Mouse (Mus musculus) neural tube, embryonic 12.5 days (tissue): Measurements from ENCODE around the gene Slc38a2. TPM values are rescaled to one million over a fixed set of nuclear protein-coding genes. Genes with fewer than 3 reads are reported as not detected.

ENCODE experiments used
- ATAC-seq: fragments of 200-750 bp; cut with Nextera tagmentation; 2 replicates; pipeline ENCODE4 v1.8.0; 2017; ENCODE audit warnings: low read depth, mild to moderate bottlenecking, moderate TSS enrichment, moderate library complexity; ENCODE audit not compliant: low FRiP score
- H3K27ac ChIP-seq: fragments of 300-500 bp; sonication (generic); 2 replicates; pipeline ENCODE4 v1.5.1; 2016
- H3K27me3 ChIP-seq: fragments of 300-500 bp; sonication (generic); replicated peaks from 2 replicates; pipeline ENCODE4 v1.6.1; 2016; ENCODE audit warnings: mild to moderate bottlenecking
- H3K36me3 ChIP-seq: fragments of 300-500 bp; sonication (generic); 2 replicates; pipeline ENCODE4 v1.6.1; 2016; ENCODE audit warnings: mild to moderate bottlenecking
- H3K4me1 ChIP-seq: fragments of 300-500 bp; sonication (generic); 2 replicates; pipeline ENCODE4 v1.6.1; 2016
- H3K4me2 ChIP-seq: fragments of 300-500 bp; sonication (generic); replicated peaks from 2 replicates; pipeline ENCODE4 v1.6.1; 2016; ENCODE audit warnings: mild to moderate bottlenecking
- H3K4me3 ChIP-seq: fragments of 300-500 bp; sonication (generic); 2 replicates; pipeline ENCODE4 v1.5.1; 2016
- H3K9ac ChIP-seq: fragments of 300-500 bp; sonication (generic); 2 replicates; pipeline ENCODE4 v1.6.1; 2016; ENCODE audit warnings: mild to moderate bottlenecking
- H3K9me3 ChIP-seq: fragments of 300-500 bp; sonication (generic); 2 replicates; pipeline ENCODE4 v1.6.1; 2016; ENCODE audit warnings: mild to moderate bottlenecking
- WGBS: fragments of 180-500 bp; shearing (Covaris S2); methylation state at CpG from one replicate; pipeline ENCODE4 v1.1.7; 2016; 5-methylcytosine and 5-hydroxymethylcytosine counted together
- polyA plus RNA-seq: library from polyadenylated mRNA; unstranded; fragments of >200 nt; fragmentation: Nextera tagmentation; extraction: Ambion mirVana; gene quantifications from 2 replicates; pipeline ENCODE4 v1.2.1, GENCODE M21; 2016

Gene Slc38a2
- polyA plus RNA-seq, 1 experiment from 2014 or later, result 176 TPM

GRCm38 (mm10) chr15:96669721-96670120 lies 29.8 kb downstream of the Slc38a2 start:
- no peaks in the 10 kb centered on the region for H3K9me3 ChIP-seq
- H3K36me3 ChIP-seq, result no peaks in the 10 kb centered on the region
- ATAC-seq, result no peak
- H3K4me1 ChIP-seq, result 0 out of 2 replicates have a peak, but pooled peaks cover 7% of the 10 kb centered on the region
- H3K9ac ChIP-seq, result no peak overlapping the region
- no peaks in the 10 kb centered on the region for H3K27me3 ChIP-seq
- H3K4me2 ChIP-seq, result no peak overlapping the region
- H3K27ac ChIP-seq, result no peak overlapping the region
- H3K4me3 ChIP-seq, result no peak overlapping the region
- WGBS, result 80% methylated on average over 6 of the region's 6 CpGs

- Histone ChIP-seq H3K27me3 (no peaks in the 10 kb centered on the region), H3K9me3 (no peaks in the 10 kb centered on the region), H3K4me3 (no peak overlapping the region), H3K9ac (no peak overlapping the region), H3K4me1 (0 out of 2 replicates have a peak, but pooled peaks cover 7% of the 10 kb centered on the region), H3K36me3 (no peaks in the 10 kb centered on the region), H3K27ac (no peak overlapping the region), H3K4me2 (peak overlapping the region; percentile 43)
- ATAC-seq, result peak; percentile 80
- 6% methylated on average over 7 of the region's 7 CpGs for WGBS
Measured at GRCm38 (mm10) chr15:96666663-96667062, 32.9 kb downstream of the Slc38a2 start.

GRCm38 (mm10) chr15:96665889-96666288 lies 33.6 kb downstream of the Slc38a2 start:
- WGBS, result 14% methylated on average over 3 of the region's 3 CpGs
- Histone ChIP-seq H3K4me1 (0 out of 2 replicates have a peak, but pooled peaks cover 7% of the 10 kb centered on the region), H3K9ac (no peak overlapping the region), H3K36me3 (no peaks in the 10 kb centered on the region), H3K4me3 (no peak overlapping the region), H3K4me2 (peak overlapping the region; percentile 43; the same call in 1 of the 2 replicates), H3K9me3 (no peaks in the 10 kb centered on the region), H3K27me3 (no peaks in the 10 kb centered on the region), H3K27ac (no peak overlapping the region)
- ATAC-seq, result peak; percentile 61; the same call in 1 of the 2 replicates

GRCm38 (mm10) chr15:96660590-96661141 lies 38.9 kb downstream of the Slc38a2 start:
- no peak for ATAC-seq
- whole genome bisulfite sequencing, result 64% methylated on average over 13 of the region's 13 CpGs
- H3K27me3 ChIP-seq, result no peaks in the 10 kb centered on the region

GRCm38 (mm10) chr15:96658275-96658602 lies 41.3 kb downstream of the Slc38a2 start:
- WGBS, result 79% methylated on average over 14 of the region's 14 CpGs
- no peak overlapping the region for H3K27ac ChIP-seq
- H3K4me2 ChIP-seq, result no peak overlapping the region
- no peaks in the 10 kb centered on the region for H3K4me1 ChIP-seq
- H3K4me3 ChIP-seq, result no peak overlapping the region
- no peaks in the 10 kb centered on the region for H3K36me3 ChIP-seq
- ATAC-seq, result no peak
- no peaks in the 10 kb centered on the region for H3K27me3 ChIP-seq
- H3K9me3 ChIP-seq, result no peaks in the 10 kb centered on the region
- H3K9ac ChIP-seq, result no peak overlapping the region

More at GRCm38 (mm10) chr15:96660590-96661141, 38.9 kb downstream of the Slc38a2 start:
- Histone ChIP-seq H3K27ac (no peak overlapping the region), H3K4me2 (no peak overlapping the region), H3K9ac (no peak overlapping the region), H3K4me3 (no peak overlapping the region), H3K4me1 (no peaks in the 10 kb centered on the region), H3K36me3 (no peaks in the 10 kb centered on the region), H3K9me3 (no peaks in the 10 kb centered on the region)

GRCm38 (mm10) chr15:96657576-96658274 lies 41.8 kb downstream of the Slc38a2 start:
- Histone ChIP-seq H3K27me3 (no peaks in the 10 kb centered on the region), H3K9ac (no peak overlapping the region), H3K9me3 (no peaks in the 10 kb centered on the region), H3K4me1 (no peaks in the 10 kb centered on the region), H3K4me3 (no peak overlapping the region), H3K27ac (no peak overlapping the region), H3K36me3 (no peaks in the 10 kb centered on the region), H3K4me2 (no peak overlapping the region)
- ATAC-seq, result no peak
- WGBS, result 68% methylated on average over 17 of the region's 17 CpGs

GRCm38 (mm10) chr15:96655514-96655913 lies 44.0 kb downstream of the Slc38a2 start:
- 85% methylated on average over 14 of the region's 14 CpGs for WGBS
- H3K4me2 ChIP-seq, result no peak overlapping the region
- no peaks in the 10 kb centered on the region for H3K9me3 ChIP-seq
- H3K27ac ChIP-seq, result no peak overlapping the region
- H3K4me1 ChIP-seq, result no peaks in the 10 kb centered on the region
- H3K27me3 ChIP-seq, result no peaks in the 10 kb centered on the region
- no peak overlapping the region for H3K9ac ChIP-seq
- no peak overlapping the region for H3K4me3 ChIP-seq
- H3K36me3 ChIP-seq, result no peaks in the 10 kb centered on the region
- no peak for ATAC-seq

GRCm38 (mm10) chr15:96654714-96655113 lies 44.8 kb downstream of the Slc38a2 start:
- H3K27ac ChIP-seq, result no peak overlapping the region
- no peaks in the 10 kb centered on the region for H3K27me3 ChIP-seq
- no peaks in the 10 kb centered on the region for H3K36me3 ChIP-seq
- H3K9me3 ChIP-seq, result no peaks in the 10 kb centered on the region
- ATAC-seq, result no peak
- 70% methylated on average over 8 of the region's 8 CpGs for WGBS
- H3K4me3 ChIP-seq, result no peak overlapping the region
- H3K4me1 ChIP-seq, result no peaks in the 10 kb centered on the region
- no peak overlapping the region for H3K4me2 ChIP-seq
- no peak overlapping the region for H3K9ac ChIP-seq

GRCm38 (mm10) chr15:96653011-96653410 lies 46.5 kb downstream of the Slc38a2 start:
- Histone ChIP-seq H3K4me3 (no peak overlapping the region), H3K27ac (no peak overlapping the region), H3K36me3 (no peaks in the 10 kb centered on the region), H3K4me2 (no peak overlapping the region), H3K4me1 (no peaks in the 10 kb centered on the region), H3K9ac (no peak overlapping the region), H3K9me3 (no peaks in the 10 kb centered on the region), H3K27me3 (no peaks in the 10 kb centered on the region)
- ATAC-seq, result no peak
- WGBS, result 96% methylated on average over 16 of the region's 16 CpGs

GRCm38 (mm10) chr15:96652531-96652930 lies 47.0 kb downstream of the Slc38a2 start:
- 84% methylated on average over 10 of the region's 10 CpGs for WGBS
- Histone ChIP-seq H3K36me3 (no peaks in the 10 kb centered on the region), H3K4me2 (no peak overlapping the region), H3K27me3 (no peaks in the 10 kb centered on the region), H3K4me1 (peaks cover 1% of the 10 kb centered on the region; the same call in 1 of the 2 replicates), H3K9me3 (no peaks in the 10 kb centered on the region), H3K4me3 (no peak overlapping the region), H3K9ac (no peak overlapping the region), H3K27ac (no peak overlapping the region)
- no peak for ATAC-seq

- H3K9ac ChIP-seq, result no peak overlapping the region
- H3K4me2 ChIP-seq, result 0 out of 2 replicates have a peak overlapping the region, but pooled peaks have one; percentile 33
- ATAC-seq, result no peak
- whole genome bisulfite sequencing, result 35% methylated on average over 13 of the region's 15 CpGs
- no peaks in the 10 kb centered on the region for H3K36me3 ChIP-seq
- peaks cover 8% of the 10 kb centered on the region for H3K4me1 ChIP-seq
- no peak overlapping the region for H3K27ac ChIP-seq
- H3K9me3 ChIP-seq, result no peaks in the 10 kb centered on the region
- H3K27me3 ChIP-seq, result no peaks in the 10 kb centered on the region
- H3K4me3 ChIP-seq, result no peak overlapping the region
Measured at GRCm38 (mm10) chr15:96647376-96647775, 52.2 kb downstream of the Slc38a2 start.

- Histone ChIP-seq H3K4me3 (peak within 1 kb of the TSS; percentile 81), H3K27me3 (no peaks in the 10 kb centered on the region), H3K4me2 (peak within 1 kb of the TSS; percentile 80), H3K9ac (peak within 1 kb of the TSS; percentile 99), H3K27ac (peak within 1 kb of the TSS; percentile 99), H3K4me1 (peaks cover 31% of the 10 kb centered on the region), H3K9me3 (no peaks in the 10 kb centered on the region), H3K36me3 (peaks cover 7% of the 10 kb centered on the region)
- under 1% methylated on average over 68 of the region's 70 CpGs for WGBS
- peak; percentile 86 for ATAC-seq
Measured at GRCm38 (mm10) chr15:96642436-96643405, 56.8 kb downstream of the Slc38a2 start, which contains the start of gene Slc38a1. Gene Slc38a1, minus strand, starts transcription at chr15:96642913.
